Comparison of ENCODE assay signal across 18 mouse cellular contexts in genomic region chr3:150999652-151000051, GRCm38 (mm10).
A peak's percentile ranks its signal among the peaks of the same experiment; 100 is the strongest.
DNase-seq lines count a peak whose midpoint lies in the region; ATAC-seq lines count a peak whose summit lies in the region.
"Had no signal": no experiment of that assay in that cellular context is flagged by ENCODE, and none has a peak within 500 bp of the region (broad histone marks: within the 10 kb centered on the region; RNA-seq: fewer than 3 reads in every experiment).

No protein-coding gene starts in this region.

- H3K9ac ChIP-seq in forebrain, embryonic 14.5 days (ENCODE audit: low read length), result no peak overlapping the region
- H3K9ac ChIP-seq in hindbrain, embryonic 12.5 days, result no peak overlapping the region
- no peak overlapping the region for H3K9ac ChIP-seq in hindbrain, embryonic 13.5 days
- H3K9ac ChIP-seq: heart, embryonic 12.5 days; heart, embryonic 15.5 days; hindbrain, embryonic 14.5 days had no signal

- WGBS in forebrain, embryonic 14.5 days, result 58% methylated on average over 2 of the region's 2 CpGs
- WGBS in forebrain, embryonic 10.5 days, result 90% methylated on average over 2 of the region's 2 CpGs
- 79% methylated on average over 2 of the region's 2 CpGs for WGBS in hindbrain, embryonic 12.5 days
- WGBS in hindbrain, embryonic 13.5 days, result 55% methylated on average over 2 of the region's 2 CpGs

- H3K9me3 ChIP-seq in forebrain, embryonic 14.5 days (replicated peaks; ENCODE audit: control insufficient read depth, low read length), result no peaks in the 10 kb centered on the region
- H3K9me3 ChIP-seq in forebrain, embryonic 10.5 days, result no peaks in the 10 kb centered on the region
- H3K9me3 ChIP-seq in hindbrain, embryonic 12.5 days (replicated peaks), result no peaks in the 10 kb centered on the region
- no peaks in the 10 kb centered on the region for H3K9me3 ChIP-seq in hindbrain, embryonic 13.5 days
- H3K9me3 ChIP-seq: heart, embryonic 12.5 days; heart, embryonic 15.5 days had no signal

- no peaks in the 10 kb centered on the region for H3K36me3 ChIP-seq in forebrain, embryonic 14.5 days (ENCODE audit: control insufficient read depth, insufficient read depth, low read length)
- H3K36me3 ChIP-seq in forebrain, embryonic 10.5 days (replicated peaks), result no peaks in the 10 kb centered on the region
- H3K36me3 ChIP-seq in hindbrain, embryonic 12.5 days, result no peaks in the 10 kb centered on the region
- H3K36me3 ChIP-seq in hindbrain, embryonic 13.5 days, result no peaks in the 10 kb centered on the region
- H3K36me3 ChIP-seq: heart, embryonic 12.5 days; heart, embryonic 15.5 days had no signal

- 0 out of 2 replicates have a peak, but pooled peaks have one; percentile 40 for ATAC-seq in forebrain, embryonic 14.5 days
- peak; percentile 46; the same call in 1 of the 2 replicates for ATAC-seq in hindbrain, embryonic 12.5 days (ENCODE audit: low FRiP score)
- ATAC-seq in hindbrain, embryonic 13.5 days (ENCODE audit: low FRiP score), result no peak
- ATAC-seq: CD4-positive, CD25-positive, alpha-beta regulatory T cell, adult 4 months; intestine, postnatal 0 days had no signal

- H3K27ac ChIP-seq in forebrain, embryonic 14.5 days (ENCODE audit: low read depth, low read length), result no peak overlapping the region
- H3K27ac ChIP-seq in forebrain, embryonic 10.5 days, result no peak overlapping the region
- no peak overlapping the region for H3K27ac ChIP-seq in hindbrain, embryonic 12.5 days
- H3K27ac ChIP-seq in hindbrain, embryonic 13.5 days, result no peak overlapping the region
- H3K27ac ChIP-seq: heart, embryonic 15.5 days; hindbrain, embryonic 14.5 days had no signal

- H3K4me3 ChIP-seq in forebrain, embryonic 14.5 days (ENCODE audit: low read depth, low read length), result no peak overlapping the region
- H3K4me3 ChIP-seq in forebrain, embryonic 10.5 days, result no peak overlapping the region
- no peak overlapping the region for H3K4me3 ChIP-seq in hindbrain, embryonic 12.5 days
- H3K4me3 ChIP-seq in hindbrain, embryonic 13.5 days, result no peak overlapping the region
- H3K4me3 ChIP-seq: heart, embryonic 12.5 days; heart, embryonic 15.5 days had no signal

- DNase-seq in forebrain, embryonic 14.5 days (ENCODE audit: low spot score), result peak; percentile 17
- DNase-seq in forebrain, embryonic 10.5 days (ENCODE audit: extremely low spot score, low spot score), result no peak
- DNase-seq in retina, postnatal 1 day, result peak; percentile 40
- no peak for DNase-seq in cerebellum, adult 11 months
- DNase-seq: cerebellum, adult 18-20 months; cerebellum, adult 9-10 months; cerebellum, postnatal 14 days; gastrocnemius, postnatal 25 days; heart, adult 18-20 months; heart, postnatal 14 days; heart, postnatal 4 days had no signal

- no peaks in the 10 kb centered on the region; the same call in 1 of the 2 replicates for H3K4me1 ChIP-seq in forebrain, embryonic 14.5 days (ENCODE audit: control insufficient read depth, insufficient read depth, low read length)
- peaks cover 9% of the 10 kb centered on the region for H3K4me1 ChIP-seq in forebrain, embryonic 10.5 days
- H3K4me1 ChIP-seq in hindbrain, embryonic 12.5 days, result no peaks in the 10 kb centered on the region; the same call in 1 of the 2 replicates
- 0 out of 2 replicates have a peak, but pooled peaks cover 2% of the 10 kb centered on the region for H3K4me1 ChIP-seq in hindbrain, embryonic 13.5 days (replicated peaks)
- H3K4me1 ChIP-seq: heart, embryonic 15.5 days had no signal

- H3K27me3 ChIP-seq in forebrain, embryonic 14.5 days (replicated peaks; ENCODE audit: control insufficient read depth, insufficient read depth, low read length), result no peaks in the 10 kb centered on the region
- H3K27me3 ChIP-seq in forebrain, embryonic 10.5 days (ENCODE audit: poor library complexity, severe bottlenecking), result no peaks in the 10 kb centered on the region
- no peaks in the 10 kb centered on the region for H3K27me3 ChIP-seq in hindbrain, embryonic 12.5 days
- H3K27me3 ChIP-seq in hindbrain, embryonic 13.5 days, result no peaks in the 10 kb centered on the region
- H3K27me3 ChIP-seq: heart, embryonic 12.5 days; heart, embryonic 15.5 days had no signal

- no peak overlapping the region for H3K4me2 ChIP-seq in forebrain, embryonic 14.5 days (ENCODE audit: low read length)
- H3K4me2 ChIP-seq in hindbrain, embryonic 12.5 days (replicated peaks), result no peak overlapping the region
- H3K4me2 ChIP-seq in hindbrain, embryonic 13.5 days, result no peak overlapping the region
- H3K4me2 ChIP-seq: heart, embryonic 12.5 days; heart, embryonic 15.5 days; hindbrain, embryonic 14.5 days had no signal

Comparison
In these comparisons a context has a peak if more than half of its experiments do, and no peak if none do; other contexts are left out.
1. DNase-seq: peak in forebrain, embryonic 14.5 days (single experiment) and retina, postnatal 1 day (single experiment); none in forebrain, embryonic 10.5 days (single experiment) and cerebellum, adult 11 months (single experiment).